Mouse (Mus musculus) brain, embryonic 14.5 days (tissue): ENCODE results near the gene Gm48551.

Experiments used
- CTCF ChIP-seq: fragments of 200-500 bp; IDR thresholded peaks from 2 replicates; pipeline ENCODE4 v1.5.1; 2012; ENCODE audit warnings: inconsistent platforms, mild to moderate bottlenecking, moderate library complexity, borderline replicate concordance; ENCODE audit not compliant: insufficient read depth, insufficient read length; ENCODE audit errors: extremely low read depth
- POLR2A ChIP-seq: fragments of 200-500 bp; IDR thresholded peaks from 2 replicates; pipeline ENCODE4 v1.6.1; 2012; ENCODE audit warnings: mild to moderate bottlenecking, inconsistent platforms, borderline replicate concordance; ENCODE audit not compliant: poor library complexity, insufficient read depth, insufficient read length, severe bottlenecking; ENCODE audit errors: extremely low read depth

GRCm38 (mm10) chr10:81356991-81357844 lies 27.0 kb upstream of the Gm48551 start, which contains the start of gene Mfsd12:
- no peak for TF ChIP-seq CTCF
- TF ChIP-seq POLR2A, result peak; percentile 79
